Mouse (Mus musculus) thymus, adult 2 months (tissue): Measurements from ENCODE around the gene Efna2. TPM values are rescaled to one million over a fixed set of nuclear protein-coding genes. Genes with fewer than 3 reads are reported as not detected.
A peak's percentile ranks its signal among the peaks of the same experiment; 100 is the strongest.

Experiments used
- DNase-seq: peaks from one replicate; pipeline ENCODE4 v3.0.0; 2021
- H3K27ac ChIP-seq: fragments of 200-500 bp; 2 replicates; pipeline ENCODE4 v1.5.1; 2012; ENCODE audit warnings: low read length, control low read depth; ENCODE audit not compliant: control insufficient read depth, insufficient read depth
- H3K27me3 ChIP-seq: fragments of 200-500 bp; 2 replicates; pipeline ENCODE4 v1.6.1; 2012; ENCODE audit warnings: mild to moderate bottlenecking, low read length, moderate library complexity, mixed read lengths; ENCODE audit not compliant: control insufficient read depth, insufficient read depth
- H3K36me3 ChIP-seq: fragments of 200-500 bp; 2 replicates; pipeline ENCODE4 v1.6.1; 2012; ENCODE audit warnings: mild to moderate bottlenecking, low read length, moderate library complexity; ENCODE audit not compliant: control insufficient read depth, insufficient read depth
- H3K4me1 ChIP-seq: fragments of 200-500 bp; replicated peaks from 2 replicates; pipeline ENCODE4 v1.6.1; 2012; ENCODE audit warnings: low read length; ENCODE audit not compliant: control insufficient read depth, insufficient read depth
- H3K4me3 ChIP-seq: fragments of 200-500 bp; 2 replicates; pipeline ENCODE4 v1.5.1; 2012; ENCODE audit warnings: mild to moderate bottlenecking, low read length, control low read depth, moderate library complexity; ENCODE audit not compliant: control insufficient read depth, insufficient read depth
- CTCF ChIP-seq: fragments of 200-500 bp; IDR thresholded peaks from 2 replicates; pipeline ENCODE4 v1.5.1; 2012; ENCODE audit warnings: mild to moderate bottlenecking, control low read depth, low read length, moderate library complexity, borderline replicate concordance; ENCODE audit not compliant: control insufficient read depth, poor library complexity, insufficient read depth; ENCODE audit errors: extremely low read depth
- POLR2A ChIP-seq: fragments of 200-500 bp; IDR thresholded peaks from 2 replicates; pipeline ENCODE4 v1.6.1; 2012; ENCODE audit warnings: mild to moderate bottlenecking, low read length, control low read depth, moderate library complexity; ENCODE audit not compliant: control insufficient read depth, poor library complexity, insufficient read depth; ENCODE audit errors: extremely low read depth
- WGBS: fragments of 180-500 bp; shearing (Covaris S2); methylation state at CpG from one replicate; pipeline ENCODE4 v1.1.7; 2018; 5-methylcytosine and 5-hydroxymethylcytosine counted together
- polyA plus RNA-seq: library from polyadenylated mRNA; depleted of rRNA; stranded (reverse); fragments of >200 nt; gene quantifications from 2 replicates; pipeline ENCODE4 v1.2.3, GENCODE M21; 2012

Gene Efna2
- polyA plus RNA-seq, 1 experiment = 3.6 TPM

DNA sequence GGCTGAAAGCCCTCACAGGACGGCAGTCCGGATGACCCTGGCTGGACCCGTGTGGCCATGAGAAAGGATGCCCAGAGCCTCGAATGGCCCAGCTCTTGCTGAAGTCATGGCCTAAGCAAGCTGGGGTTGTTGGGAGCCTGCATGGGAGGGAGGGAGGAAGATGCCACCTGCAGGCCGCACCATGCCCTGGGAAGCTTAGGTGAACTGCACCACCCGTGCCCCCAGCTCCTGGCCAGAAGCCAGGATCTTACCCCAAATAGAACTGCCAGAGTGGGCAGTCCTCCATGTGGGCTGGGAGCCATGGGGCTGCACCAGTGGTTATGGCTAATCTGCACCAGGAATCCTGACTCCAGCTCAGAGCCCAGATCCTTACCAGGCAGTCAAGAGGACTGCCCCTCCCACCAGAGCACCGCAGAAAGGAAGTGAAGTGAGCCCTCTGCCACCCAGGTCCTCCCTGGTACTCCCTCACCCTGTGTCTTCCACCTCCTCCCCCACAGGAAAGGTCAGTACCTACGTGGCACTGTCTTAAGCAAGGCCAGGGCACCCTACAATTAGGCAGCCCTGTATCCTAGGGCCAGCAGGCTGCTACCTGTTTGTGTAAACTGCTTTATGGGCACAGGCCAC lies 45.9 kb upstream of the Efna2 start:
- Histone ChIP-seq H3K4me3 (no peak overlapping the region), H3K36me3 (peaks cover 30% of the 10 kb centered on the region), H3K27ac (no peak overlapping the region), H3K4me1 (peaks cover 22% of the 10 kb centered on the region), H3K27me3 (no peaks in the 10 kb centered on the region)
- DNase-seq = no peak
- 52% methylated on average over 8 of the region's 8 CpGs for WGBS
- TF ChIP-seq POLR2A (no peak), CTCF (no peak)

DNA sequence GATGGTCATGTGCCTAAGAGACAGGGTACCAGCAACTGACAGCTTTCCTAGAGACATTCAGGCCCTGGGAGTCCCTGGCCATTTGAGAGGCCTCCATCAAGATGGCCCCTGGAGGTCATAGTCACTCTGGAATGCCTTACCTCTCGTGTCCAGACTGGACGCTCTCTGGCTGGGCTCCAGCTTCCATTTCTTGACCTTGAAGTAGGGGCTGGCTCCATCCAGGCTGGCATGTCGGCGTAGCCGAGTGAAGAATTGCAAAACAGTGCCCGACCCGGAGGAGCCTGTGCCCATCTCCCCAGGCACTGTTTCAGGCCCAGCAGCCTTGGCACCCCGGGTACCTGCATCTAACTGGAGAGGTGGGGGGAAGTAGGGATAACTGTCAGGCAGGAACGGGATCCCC lies 44.9 kb upstream of the Efna2 start:
- Histone ChIP-seq H3K27ac (no peak overlapping the region), H3K27me3 (no peaks in the 10 kb centered on the region; the same call in 1 of the 2 replicates), H3K4me3 (no peak overlapping the region), H3K4me1 (peaks cover 31% of the 10 kb centered on the region), H3K36me3 (peaks cover 24% of the 10 kb centered on the region)
- DNase-seq = no peak
- WGBS = 97% methylated on average over 9 of the region's 9 CpGs
- TF ChIP-seq CTCF = no peak
- TF ChIP-seq POLR2A = no peak

DNA sequence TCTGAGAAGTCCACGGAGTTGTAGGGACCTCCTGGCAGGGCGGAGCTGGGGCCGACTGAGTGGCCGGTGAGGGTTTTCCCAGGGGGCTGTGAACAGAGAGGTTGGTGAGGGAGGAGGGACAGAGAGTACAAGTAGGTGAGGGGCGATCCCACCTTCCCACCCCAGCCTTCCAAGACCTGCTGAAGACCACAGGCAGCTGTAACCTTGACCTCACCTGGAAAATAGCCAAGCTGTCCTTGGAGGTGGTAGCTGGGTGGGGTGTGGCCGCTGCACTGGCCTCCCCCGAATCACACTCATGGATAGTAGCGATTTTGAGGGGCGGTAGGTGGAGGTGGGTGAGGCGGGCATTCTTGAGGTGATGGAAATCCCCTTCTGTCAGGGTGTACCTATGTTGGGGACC lies 44.1 kb upstream of the Efna2 start:
- Histone ChIP-seq H3K4me3 (no peak overlapping the region), H3K36me3 (peaks cover 17% of the 10 kb centered on the region), H3K27me3 (no peaks in the 10 kb centered on the region; the same call in 1 of the 2 replicates), H3K4me1 (peaks cover 35% of the 10 kb centered on the region), H3K27ac (no peak overlapping the region)
- no peak for DNase-seq
- WGBS = 98% methylated on average over 10 of the region's 10 CpGs
- TF ChIP-seq POLR2A (no peak), CTCF (no peak)

DNA sequence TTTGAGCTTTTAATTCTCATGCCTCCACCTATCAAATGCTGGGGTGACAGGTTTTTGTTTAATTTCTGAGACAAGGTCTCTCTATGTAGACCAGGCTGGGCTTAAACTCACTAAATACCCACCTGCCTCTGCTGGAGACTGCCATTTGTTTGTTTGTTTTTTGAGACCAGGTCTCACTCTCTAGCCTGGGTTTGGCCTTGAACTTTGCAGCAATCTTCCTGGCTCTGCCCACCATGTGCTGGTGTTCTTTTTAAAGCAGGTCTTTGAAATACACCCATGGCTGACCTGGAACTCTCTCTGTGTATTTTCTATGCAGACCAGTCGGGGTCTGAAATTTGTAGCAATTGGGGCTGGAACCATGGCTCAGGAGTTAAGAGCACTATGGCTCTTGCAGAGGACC lies 43.6 kb upstream of the Efna2 start:
- no peak for DNase-seq
- Histone ChIP-seq H3K36me3 (peaks cover 12% of the 10 kb centered on the region), H3K4me3 (no peak overlapping the region), H3K4me1 (peaks cover 35% of the 10 kb centered on the region), H3K27me3 (no peaks in the 10 kb centered on the region; the same call in 1 of the 2 replicates), H3K27ac (no peak overlapping the region)
- WGBS = 100% methylated on average over 1 of the region's 1 CpGs
- TF ChIP-seq POLR2A = no peak
- TF ChIP-seq CTCF = no peak

DNA sequence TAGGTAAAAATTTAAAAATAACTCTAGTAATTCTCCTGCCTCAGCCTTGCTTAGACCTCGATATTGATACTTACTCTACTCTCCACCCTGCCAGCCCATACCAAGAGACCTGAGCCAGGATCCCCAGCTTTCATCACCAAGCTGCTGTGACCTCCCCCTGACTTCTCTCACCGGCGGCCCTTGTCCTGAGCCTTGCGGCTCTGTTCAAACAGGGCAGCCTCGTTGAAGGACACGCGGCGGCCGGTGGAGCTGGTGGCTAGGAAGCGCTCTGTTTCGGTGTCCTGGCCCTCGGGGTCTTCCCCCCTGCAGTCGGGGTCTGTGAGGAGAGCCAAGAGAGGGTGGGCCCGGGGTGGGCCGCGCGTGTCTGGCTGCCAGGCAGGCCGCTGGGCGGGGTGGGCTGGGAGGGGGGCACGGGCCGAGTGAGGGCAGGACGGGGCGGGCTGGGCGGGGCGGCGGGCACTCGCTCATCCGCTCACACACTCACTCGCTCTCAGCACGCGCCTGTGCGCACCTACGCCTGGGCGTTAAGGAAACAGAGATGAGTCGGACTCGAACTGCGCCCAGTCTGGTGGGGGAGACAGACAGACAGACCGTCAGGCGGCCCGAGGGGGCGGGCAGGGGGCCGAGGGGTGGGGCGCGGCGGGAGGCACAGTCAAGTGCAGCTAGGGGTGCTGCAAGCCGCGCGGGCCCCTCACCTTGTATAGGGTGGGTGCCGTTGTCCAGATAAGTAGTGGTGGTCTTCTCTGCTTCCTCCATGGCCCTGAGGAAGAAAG lies 42.9 kb upstream of the Efna2 start:
- Histone ChIP-seq H3K4me3 (0 out of 2 replicates have a peak overlapping the region, but pooled peaks have one; percentile 49), H3K27ac (no peak overlapping the region), H3K36me3 (peaks cover 8% of the 10 kb centered on the region), H3K27me3 (no peaks in the 10 kb centered on the region; the same call in 1 of the 2 replicates), H3K4me1 (peaks cover 41% of the 10 kb centered on the region)
- no peak for DNase-seq
- 84% methylated on average over 49 of the region's 49 CpGs for WGBS
- TF ChIP-seq POLR2A (no peak), CTCF (no peak)

DNA sequence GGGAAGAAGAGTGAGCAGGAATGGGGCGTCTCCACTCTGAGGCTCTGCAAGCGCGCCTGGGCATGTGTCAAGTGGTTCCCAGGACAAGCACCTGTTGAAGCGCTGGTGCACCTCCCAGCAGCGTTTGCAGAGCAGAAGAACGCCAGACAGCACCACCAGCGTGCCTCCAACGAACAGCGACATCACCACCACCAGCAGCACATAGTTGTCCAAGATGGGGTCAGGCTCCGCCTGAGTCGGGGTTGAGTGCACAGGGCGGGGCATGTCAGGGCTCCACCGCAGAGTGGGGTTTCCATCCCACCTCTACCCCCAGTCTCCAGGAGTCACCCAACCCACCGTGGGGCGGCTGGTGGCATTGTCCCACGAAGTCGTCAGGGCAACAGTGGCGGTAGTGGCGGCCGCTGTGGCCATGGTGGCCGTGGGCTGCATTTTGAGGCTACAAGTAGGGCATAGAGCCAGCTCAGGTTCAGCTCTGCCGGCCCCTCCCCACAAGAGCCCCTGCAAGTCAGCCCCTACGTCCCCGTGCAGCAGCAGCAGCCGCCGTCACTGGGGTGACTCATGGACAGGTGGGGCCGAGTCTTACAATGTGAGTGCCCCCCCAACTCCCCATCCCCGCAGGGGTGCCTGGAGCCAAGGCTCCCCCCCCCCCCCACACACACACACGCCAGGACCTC lies 42.2 kb upstream of the Efna2 start:
- DNase-seq = no peak
- Histone ChIP-seq H3K27me3 (no peaks in the 10 kb centered on the region; the same call in 1 of the 2 replicates), H3K27ac (no peak overlapping the region), H3K4me3 (peak overlapping the region; percentile 49), H3K36me3 (peaks cover under 1% of the 10 kb centered on the region; the same call in 1 of the 2 replicates), H3K4me1 (peaks cover 41% of the 10 kb centered on the region)
- WGBS = 27% methylated on average over 29 of the region's 29 CpGs
- TF ChIP-seq POLR2A = no peak
- no peak for TF ChIP-seq CTCF
